Mouse (Mus musculus) c-Kit-positive CD71-positive TER-119-positive erythroid progenitor cells, embryonic 14.5 days (primary cell): ENCODE data around the gene 2310079G19Rik.

Experiments
- DNase-seq: peaks from one replicate; pipeline ENCODE4 v3.0.0-alpha.2; 2013; ENCODE audit warnings: low spot score

2310079G19Rik gene

DNA sequence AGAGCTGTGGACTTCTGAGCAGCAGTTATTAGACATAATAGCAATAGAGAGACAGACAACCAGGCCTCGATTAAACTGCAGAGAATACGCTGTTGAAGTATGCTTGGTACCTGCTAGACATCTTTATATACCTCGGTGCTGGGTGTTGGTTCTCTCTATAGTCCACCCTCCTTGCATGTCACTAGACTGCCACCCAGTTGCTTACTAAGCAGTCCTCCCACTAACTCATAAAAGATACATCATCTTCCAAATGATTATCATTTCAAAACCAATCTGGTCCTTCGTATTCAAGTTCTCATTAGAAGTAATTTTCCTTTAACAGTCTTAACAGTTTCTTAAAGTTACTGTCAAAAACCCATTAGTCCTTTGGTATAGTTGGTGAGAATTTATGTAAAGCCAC, at the start of gene 2310079G19Rik:
Gene 2310079G19Rik (minus strand): TSS at position 101 of the 400 bp plus-strand sequence.
- DNase-seq: no peak

DNA sequence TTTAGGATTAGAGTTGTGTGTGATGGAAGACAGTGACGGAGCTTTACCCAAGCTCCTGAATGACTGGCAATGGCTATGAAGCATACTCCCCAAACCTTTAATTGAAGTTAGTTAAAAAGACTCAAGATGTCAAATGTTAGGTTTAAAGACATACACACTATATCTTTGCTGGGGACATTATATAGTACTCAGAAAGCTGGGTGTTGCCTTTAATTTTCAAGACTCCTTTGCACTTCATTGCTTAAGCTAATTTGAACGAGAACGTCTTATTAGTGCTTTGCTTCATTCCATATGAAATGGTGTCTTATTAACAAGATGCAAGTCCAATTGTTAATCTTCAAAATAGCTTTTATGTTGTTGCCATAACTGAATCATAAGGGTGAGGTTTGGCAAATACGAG, 44.1 kb upstream of the 2310079G19Rik start, which contains the start of gene Krtap27-1:
Gene Krtap27-1 (minus strand): TSS at position 101 of the 400 bp plus-strand sequence.
- DNase-seq: no peak

- DNase-seq: no peak
Observed at GRCm38 (mm10) chr16:88657426-88657825, 30.0 kb upstream of the 2310079G19Rik start.

GRCm38 (mm10) chr16:88651952-88652351, 24.5 kb upstream of the 2310079G19Rik start:
- DNase-seq: no peak

GRCm38 (mm10) chr16:88651082-88651481, 23.6 kb upstream of the 2310079G19Rik start:
- DNase-seq: no peak

DNA sequence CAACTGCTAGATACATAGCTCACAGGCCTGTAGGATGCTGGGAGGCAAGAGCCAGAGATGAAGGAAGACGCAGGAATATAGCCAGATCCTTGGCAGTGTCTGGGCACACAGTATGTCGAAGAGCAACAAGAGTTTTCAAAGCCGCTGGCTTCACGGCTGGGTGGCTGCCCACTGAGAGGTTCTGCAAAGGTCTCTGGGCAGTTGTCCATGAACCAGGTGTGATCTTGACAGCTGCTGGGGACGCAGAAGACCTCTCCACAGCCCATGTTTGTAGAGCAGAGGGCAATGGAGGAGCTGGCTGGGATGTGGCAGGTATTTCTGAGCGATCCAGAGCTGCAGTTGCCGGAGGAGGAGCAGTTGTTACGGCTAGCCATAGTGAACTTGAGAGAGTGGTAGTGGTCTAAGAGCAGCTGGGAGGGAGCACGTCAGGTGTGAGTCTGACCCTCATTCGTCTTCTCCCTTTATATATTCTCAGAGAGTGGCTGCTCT, 19.9 kb upstream of the 2310079G19Rik start, which contains the start of gene Krtap26-1:
Gene Krtap26-1 (minus strand): TSS at position 439 of the 489 bp plus-strand sequence.
- no peak for DNase-seq

GRCm38 (mm10) chr16:88646366-88647111, 19.1 kb upstream of the 2310079G19Rik start:
- no peak for DNase-seq

DNA sequence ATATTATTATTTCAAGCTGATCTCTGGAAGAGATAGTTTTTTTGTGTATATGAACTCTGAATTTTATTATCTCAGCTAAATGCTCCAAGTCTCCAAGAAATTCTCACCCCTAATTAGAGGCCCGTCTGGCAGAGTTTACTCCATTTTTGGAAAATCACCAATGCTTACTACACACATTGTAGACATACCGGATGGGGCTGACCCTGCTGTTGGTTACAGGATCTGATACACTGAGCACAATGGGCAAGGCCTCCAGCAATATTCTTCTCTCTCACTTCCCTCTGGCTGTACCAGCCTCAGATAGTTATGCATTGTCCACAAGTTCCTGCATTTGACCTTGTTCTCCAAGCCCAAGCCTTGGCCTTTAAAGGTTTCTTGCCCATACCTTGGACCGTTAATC, 12.6 kb upstream of the 2310079G19Rik start:
- DNase-seq: no peak

DNA sequence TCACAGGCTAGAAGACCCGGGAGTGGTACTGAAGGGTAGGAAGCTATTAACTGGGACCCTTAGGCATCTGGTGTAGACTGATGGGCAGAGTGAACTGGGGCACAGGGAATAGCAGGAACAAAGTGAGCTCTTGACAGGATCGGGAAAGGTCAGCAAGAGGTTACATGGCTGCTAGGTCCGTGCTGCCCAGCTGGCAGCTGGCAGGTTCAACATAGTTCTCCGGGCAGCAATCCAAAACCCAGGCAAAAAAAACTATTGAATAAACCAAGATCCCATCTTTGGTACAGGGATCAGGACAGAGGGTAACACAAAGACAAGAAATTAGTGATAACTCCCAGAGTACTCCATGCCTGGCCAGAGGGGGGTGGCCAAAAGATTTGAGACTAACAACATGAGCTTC, 7.7 kb upstream of the 2310079G19Rik start:
- DNase-seq: no peak

GRCm38 (mm10) chr16:88631474-88631873, 4.0 kb upstream of the 2310079G19Rik start:
- DNase-seq: no peak

DNA sequence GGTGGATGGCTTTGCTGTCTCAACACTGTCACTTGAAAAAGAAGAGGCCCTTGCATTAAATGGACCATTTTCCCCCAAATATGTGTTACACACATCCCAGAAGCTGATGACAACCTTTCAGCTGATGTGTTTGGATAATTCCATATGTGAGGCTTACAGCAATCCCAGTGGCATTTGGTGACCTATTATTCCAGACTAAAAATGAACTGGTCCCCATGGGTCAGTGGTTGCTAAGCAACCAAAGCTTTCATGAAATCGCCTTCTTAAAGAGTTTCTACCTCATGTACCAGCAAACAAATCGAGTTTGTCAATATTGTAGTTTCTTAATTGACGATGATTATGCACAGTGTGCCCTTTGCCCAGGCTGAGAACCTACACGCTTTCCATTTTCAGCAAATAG, 14.8 kb downstream of the 2310079G19Rik start:
- DNase-seq: no peak

- DNase-seq: no peak
Observed at GRCm38 (mm10) chr16:88611922-88612321, 15.5 kb downstream of the 2310079G19Rik start, which contains the start of gene Krtap24-1. TSS of gene Krtap24-1 (minus strand) at chr16:88612279.

- no peak for DNase-seq
Observed at GRCm38 (mm10) chr16:88604570-88604969, 22.9 kb downstream of the 2310079G19Rik start.

DNA sequence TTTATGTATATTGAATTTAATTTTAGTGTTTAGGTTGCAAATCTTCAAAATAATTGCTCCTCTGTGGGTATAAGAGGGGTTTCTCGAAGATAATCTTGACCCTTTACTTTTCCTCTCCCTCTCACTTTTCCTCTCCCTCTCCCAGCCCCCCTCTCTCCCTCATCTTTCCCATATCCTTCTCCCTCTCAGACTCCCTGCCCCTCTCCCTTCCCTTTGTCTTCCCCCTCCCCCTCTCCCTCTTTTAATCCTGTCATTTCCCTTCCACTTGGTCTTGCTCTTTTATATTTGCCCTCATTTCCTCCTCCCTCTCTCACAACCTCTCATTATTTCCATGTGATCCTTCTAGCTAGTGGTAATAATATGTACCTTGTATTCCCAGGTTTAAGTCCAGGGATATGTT, 25.0 kb downstream of the 2310079G19Rik start:
- DNase-seq: no peak

DNA sequence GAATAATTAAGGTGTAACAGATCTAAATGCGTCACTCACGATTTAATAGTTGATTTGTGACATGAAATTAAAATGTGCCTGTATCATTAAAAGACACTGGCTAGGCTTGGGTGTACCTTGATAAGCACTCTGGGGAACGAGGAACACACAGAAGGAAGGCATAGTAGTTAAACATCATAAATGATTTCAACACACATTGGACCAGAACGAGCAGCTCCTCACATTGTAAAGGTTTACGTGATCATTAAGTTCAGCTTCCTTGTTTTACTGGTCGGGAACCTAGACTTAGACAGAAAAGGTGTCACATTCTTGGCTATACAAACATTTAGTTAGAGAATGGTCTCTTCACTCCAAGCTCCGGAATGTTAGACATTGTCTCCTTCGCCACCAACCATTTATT, 27.2 kb downstream of the 2310079G19Rik start:
- DNase-seq: no peak

GRCm38 (mm10) chr16:88599504-88600237, 27.8 kb downstream of the 2310079G19Rik start:
- no peak for DNase-seq

DNA sequence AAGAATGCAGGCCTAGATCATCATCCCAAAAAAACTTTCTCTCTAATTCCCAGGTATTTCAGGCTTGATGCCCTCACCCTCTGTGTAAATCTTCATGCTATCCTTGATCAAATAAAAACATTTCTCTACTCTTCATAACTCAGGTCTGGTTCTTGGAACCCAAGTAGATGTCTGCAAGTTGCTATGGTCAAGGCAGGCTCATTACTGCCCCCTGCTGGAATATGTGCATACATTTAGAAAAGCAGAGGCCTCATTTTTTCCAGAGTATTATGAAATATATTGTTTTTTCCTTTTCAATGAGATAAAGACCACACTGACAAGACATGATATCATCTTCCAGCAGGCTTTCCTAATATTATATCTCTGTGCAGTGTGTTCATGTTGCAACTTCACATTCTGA, 34.7 kb downstream of the 2310079G19Rik start:
- no peak for DNase-seq

GRCm38 (mm10) chr16:88583338-88583737, 44.1 kb downstream of the 2310079G19Rik start:
- no peak for DNase-seq
